Mouse (Mus musculus): ENCODE data around the gene Pin4. TPM values are rescaled to one million over a fixed set of nuclear protein-coding genes. Genes with fewer than 3 reads are reported as not detected.

The Pin4 gene
- 68.9 and 72.1 TPM in 2 replicates for polyA plus RNA-seq (2016; fragmentation: Nextera tagmentation; extraction: Ambion mirVana)

- no peaks in the 10 kb centered on the region for H3K27me3 ChIP-seq
- H3K4me3 ChIP-seq, result peak within 1 kb of the TSS; percentile 58
- H3K36me3 ChIP-seq, result peaks cover 5% of the 10 kb centered on the region; the same call in 1 of the 2 replicates
- no peaks in the 10 kb centered on the region for H3K9me3 ChIP-seq (replicated peaks)
- WGBS, result 16% methylated on average over 30 of the region's 30 CpGs
- H3K4me1 ChIP-seq, result no peaks in the 10 kb centered on the region; the same call in 1 of the 2 replicates
- ATAC-seq (ENCODE audit: low FRiP score), result peak; percentile 99
- peak within 1 kb of the TSS; percentile 63 for H3K4me2 ChIP-seq (replicated peaks)
- H3K27ac ChIP-seq, result peak within 1 kb of the TSS; percentile 62
- H3K9ac ChIP-seq, result peak within 1 kb of the TSS; percentile 67
Observed at GRCm38 (mm10) chrX:102119042-102119864, at the start of gene Pin4. Gene Pin4, plus strand, starts transcription at chrX:102119447.

DNA sequence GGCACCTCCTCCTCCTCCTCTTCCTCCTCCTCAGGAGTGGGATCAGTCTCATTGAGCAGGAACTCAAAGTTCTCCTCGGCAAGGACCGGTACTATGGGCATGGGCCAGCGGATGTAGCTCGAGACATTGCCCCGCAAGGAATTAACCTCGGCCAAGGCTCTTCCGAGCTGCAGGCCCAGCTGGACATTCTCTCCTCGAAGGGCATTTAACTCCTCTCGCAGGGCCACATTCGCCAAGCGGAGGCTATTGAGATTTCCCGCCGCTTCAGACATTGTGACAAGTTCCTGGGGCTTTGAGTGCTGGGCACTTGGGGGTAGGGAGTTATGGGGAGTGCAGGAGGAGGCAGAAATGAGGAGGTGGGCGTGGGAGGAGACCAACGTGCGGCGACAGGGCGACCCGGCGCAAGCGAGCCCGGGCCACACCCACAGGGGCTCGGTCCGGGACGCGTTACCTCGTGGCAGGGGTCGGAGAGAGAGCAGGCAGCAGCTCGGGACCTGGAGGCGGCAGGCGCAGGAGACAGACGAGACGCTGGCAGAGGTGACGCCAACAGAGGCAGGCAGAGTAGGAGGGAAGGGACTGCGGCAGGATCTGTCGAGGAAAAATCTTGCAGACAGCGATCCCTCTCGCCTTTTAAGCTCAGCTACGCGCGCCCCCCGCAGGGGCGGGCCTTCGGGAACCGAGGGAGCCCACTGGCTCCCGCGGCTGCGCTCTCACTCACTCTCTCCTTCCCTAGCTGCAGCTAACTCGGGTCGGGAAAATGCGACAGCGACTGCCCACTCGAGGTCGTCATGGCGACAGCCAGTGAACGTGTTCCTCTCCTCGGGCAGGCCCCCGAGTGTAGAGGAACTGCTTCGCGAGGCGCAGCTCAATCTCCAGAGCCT lies 48.4 kb upstream of the Pin4 start, which contains the start of gene Rtl5:
TSS of gene Rtl5 (minus strand) at position 714 of the 881 bp plus-strand sequence.
- peak within 1 kb of the TSS; percentile 67 for H3K9ac ChIP-seq
- 19% methylated on average over 60 of the region's 61 CpGs for WGBS
- H3K27me3 ChIP-seq, result peaks cover 17% of the 10 kb centered on the region
- peaks cover 23% of the 10 kb centered on the region; the same call in 1 of the 2 replicates for H3K4me1 ChIP-seq
- no peaks in the 10 kb centered on the region for H3K9me3 ChIP-seq (replicated peaks)
- H3K27ac ChIP-seq, result peak within 1 kb of the TSS; percentile 85
- peak within 1 kb of the TSS; percentile 62 for H3K4me2 ChIP-seq (replicated peaks)
- H3K36me3 ChIP-seq, result no peaks in the 10 kb centered on the region
- H3K4me3 ChIP-seq, result peak within 1 kb of the TSS; percentile 51
- peak; percentile 93 for ATAC-seq (ENCODE audit: low FRiP score)

- H3K4me1 ChIP-seq, result peaks cover 21% of the 10 kb centered on the region; the same call in 1 of the 2 replicates
- H3K27ac ChIP-seq, result peak overlapping the region; percentile 85
- H3K9ac ChIP-seq, result peak overlapping the region; percentile 67; the same call in 1 of the 2 replicates
- H3K4me2 ChIP-seq (replicated peaks), result peak overlapping the region; percentile 62
- peak overlapping the region; percentile 51 for H3K4me3 ChIP-seq
- peak; percentile 21; the same call in 1 of the 2 replicates for ATAC-seq (ENCODE audit: low FRiP score)
- no peaks in the 10 kb centered on the region for H3K36me3 ChIP-seq
- 31% methylated on average over 1 of the region's 2 CpGs for WGBS
- H3K9me3 ChIP-seq (replicated peaks), result no peaks in the 10 kb centered on the region
- H3K27me3 ChIP-seq, result peaks cover 17% of the 10 kb centered on the region
Observed at GRCm38 (mm10) chrX:102071517-102071916, 47.7 kb upstream of the Pin4 start.

DNA sequence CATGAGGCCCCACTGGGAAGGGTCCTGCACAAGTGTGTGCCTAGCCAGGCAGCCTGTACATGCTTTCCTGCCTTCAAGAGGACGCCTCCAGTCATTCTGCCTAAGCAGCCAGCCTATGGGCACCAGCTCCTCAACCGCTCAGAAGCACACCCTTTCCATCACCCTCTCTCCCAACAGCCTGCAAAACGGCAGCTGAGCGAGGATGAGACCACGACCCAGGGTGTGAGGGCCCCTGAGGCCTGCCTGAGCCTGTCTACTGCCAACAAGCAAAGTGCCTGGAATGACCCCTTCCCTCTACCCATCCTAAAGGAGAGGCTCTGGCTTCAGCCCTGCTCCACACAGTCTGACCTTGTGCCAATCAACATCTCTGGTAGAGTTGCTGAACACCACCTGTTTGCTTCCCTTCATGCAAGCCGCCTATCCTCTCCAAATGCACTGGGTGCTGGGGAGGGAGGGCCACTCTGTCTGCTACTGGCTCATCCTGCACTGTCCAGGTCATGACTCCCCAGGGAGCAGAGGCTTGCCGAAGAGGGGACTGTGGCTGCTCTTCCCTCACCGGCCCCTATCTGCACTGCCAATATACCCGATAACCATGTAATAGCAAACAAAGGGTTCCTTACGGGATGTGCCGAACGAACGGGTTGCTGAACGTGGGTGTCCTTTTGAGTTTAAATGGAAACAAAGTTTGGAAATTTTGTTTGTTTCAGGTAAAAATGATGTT lies 45.5 kb upstream of the Pin4 start:
- H3K4me2 ChIP-seq (replicated peaks), result no peak overlapping the region
- no peaks in the 10 kb centered on the region for H3K9me3 ChIP-seq (replicated peaks)
- no peak overlapping the region for H3K9ac ChIP-seq
- peaks cover 18% of the 10 kb centered on the region; the same call in 1 of the 2 replicates for H3K4me1 ChIP-seq
- no peak overlapping the region for H3K4me3 ChIP-seq
- H3K27me3 ChIP-seq, result peaks cover 12% of the 10 kb centered on the region
- WGBS, result 72% methylated on average over 14 of the region's 14 CpGs
- ATAC-seq (ENCODE audit: low FRiP score), result no peak
- no peak overlapping the region for H3K27ac ChIP-seq
- H3K36me3 ChIP-seq, result no peaks in the 10 kb centered on the region

GRCm38 (mm10) chrX:102074435-102074834 lies 44.8 kb upstream of the Pin4 start:
- WGBS, result 53% methylated on average over 5 of the region's 5 CpGs
- Histone ChIP-seq H3K4me1 (peaks cover 18% of the 10 kb centered on the region; the same call in 1 of the 2 replicates), H3K4me2 (replicated peaks) (no peak overlapping the region), H3K4me3 (no peak overlapping the region), H3K27ac (no peak overlapping the region), H3K36me3 (no peaks in the 10 kb centered on the region), H3K9ac (no peak overlapping the region), H3K27me3 (peaks cover 12% of the 10 kb centered on the region), H3K9me3 (replicated peaks) (no peaks in the 10 kb centered on the region)
- ATAC-seq (ENCODE audit: low FRiP score), result no peak

GRCm38 (mm10) chrX:102075158-102075557 lies 44.1 kb upstream of the Pin4 start:
- Histone ChIP-seq H3K36me3 (no peaks in the 10 kb centered on the region), H3K4me2 (replicated peaks) (no peak overlapping the region), H3K9me3 (replicated peaks) (no peaks in the 10 kb centered on the region), H3K27me3 (peaks cover 12% of the 10 kb centered on the region), H3K27ac (no peak overlapping the region), H3K4me1 (peaks cover 11% of the 10 kb centered on the region; the same call in 1 of the 2 replicates), H3K9ac (no peak overlapping the region), H3K4me3 (no peak overlapping the region)
- no peak for ATAC-seq (ENCODE audit: low FRiP score)
- WGBS, result 76% methylated on average over 4 of the region's 4 CpGs

GRCm38 (mm10) chrX:102076886-102077765 lies 42.1 kb upstream of the Pin4 start:
- Histone ChIP-seq H3K9me3 (replicated peaks) (no peaks in the 10 kb centered on the region), H3K4me1 (peaks cover 16% of the 10 kb centered on the region), H3K9ac (no peak overlapping the region), H3K27me3 (peaks cover 5% of the 10 kb centered on the region), H3K36me3 (no peaks in the 10 kb centered on the region), H3K4me2 (replicated peaks) (no peak overlapping the region), H3K27ac (no peak overlapping the region), H3K4me3 (no peak overlapping the region)
- 84% methylated on average over 7 of the region's 7 CpGs for WGBS
- no peak for ATAC-seq (ENCODE audit: low FRiP score)

GRCm38 (mm10) chrX:102081076-102081475 lies 38.2 kb upstream of the Pin4 start:
- Histone ChIP-seq H3K4me3 (no peak overlapping the region), H3K4me1 (peaks cover 15% of the 10 kb centered on the region), H3K27me3 (no peaks in the 10 kb centered on the region; the same call in none of the 2 replicates), H3K9ac (no peak overlapping the region), H3K4me2 (replicated peaks) (no peak overlapping the region), H3K27ac (peak overlapping the region; percentile 90), H3K9me3 (replicated peaks) (no peaks in the 10 kb centered on the region), H3K36me3 (no peaks in the 10 kb centered on the region)
- 0 out of 2 replicates have a peak, but pooled peaks have one; percentile 1 for ATAC-seq (ENCODE audit: low FRiP score)
- WGBS, result 46% methylated on average over 10 of the region's 10 CpGs

DNA sequence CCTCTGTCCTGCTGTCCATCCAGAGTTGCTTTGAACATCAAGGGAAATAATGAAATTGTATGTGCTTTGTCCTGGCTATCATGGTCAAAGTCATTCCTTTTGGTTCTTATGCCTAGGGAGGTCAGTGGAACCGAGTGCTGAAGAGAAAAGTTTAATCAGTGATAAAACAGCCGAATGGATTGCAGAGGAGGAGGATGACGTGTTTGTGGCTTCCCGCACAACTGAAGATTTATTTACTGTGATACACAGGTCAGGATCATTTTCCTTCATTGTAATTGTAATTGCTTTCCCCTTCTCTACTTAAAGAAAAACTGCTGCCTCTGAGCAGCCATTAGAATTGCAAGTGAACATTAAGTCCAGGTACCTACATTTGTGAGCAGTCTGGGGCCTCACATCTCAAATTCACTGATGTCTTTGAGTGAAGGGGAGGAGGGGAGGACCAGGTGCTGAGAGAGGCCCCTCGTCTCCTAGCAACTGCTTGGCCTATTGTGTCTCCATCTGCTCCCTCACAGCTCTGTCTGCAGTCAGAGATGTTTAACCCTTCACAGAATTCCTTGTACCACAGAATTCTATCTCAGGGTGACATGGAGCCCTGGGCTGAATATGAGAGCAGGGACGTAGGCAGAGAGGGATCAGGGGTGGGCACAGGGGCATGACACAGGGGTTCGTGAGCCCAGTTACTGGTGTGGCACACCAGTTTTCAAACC lies 37.5 kb upstream of the Pin4 start:
- no peak overlapping the region for H3K9ac ChIP-seq
- H3K4me1 ChIP-seq, result peaks cover 15% of the 10 kb centered on the region
- no peaks in the 10 kb centered on the region for H3K9me3 ChIP-seq (replicated peaks)
- no peaks in the 10 kb centered on the region for H3K36me3 ChIP-seq
- 36% methylated on average over 7 of the region's 7 CpGs for WGBS
- H3K4me2 ChIP-seq (replicated peaks), result peak overlapping the region; percentile 22; the same call in 1 of the 2 replicates
- peak overlapping the region; percentile 90 for H3K27ac ChIP-seq
- H3K27me3 ChIP-seq, result peaks cover 6% of the 10 kb centered on the region
- no peak overlapping the region for H3K4me3 ChIP-seq
- ATAC-seq (ENCODE audit: low FRiP score), result peak; percentile 95

- Histone ChIP-seq H3K4me2 (replicated peaks) (peak overlapping the region; percentile 22; the same call in 1 of the 2 replicates), H3K27me3 (peaks cover 6% of the 10 kb centered on the region), H3K36me3 (no peaks in the 10 kb centered on the region), H3K4me3 (no peak overlapping the region), H3K9ac (no peak overlapping the region), H3K27ac (peak overlapping the region; percentile 90), H3K9me3 (replicated peaks) (no peaks in the 10 kb centered on the region), H3K4me1 (peaks cover 15% of the 10 kb centered on the region)
- peak; percentile 48 for ATAC-seq (ENCODE audit: low FRiP score)
- WGBS, result 34% methylated on average over 5 of the region's 5 CpGs
Observed at GRCm38 (mm10) chrX:102082340-102082739, 36.9 kb upstream of the Pin4 start.

Data from hindbrain, embryonic 12.5 days (tissue).